Mouse (Mus musculus) thymus, postnatal 10 days (tissue): ENCODE measurements around the gene Ugt2a3.
"Not testable (repeated sequence)": the region's sequence is repeated elsewhere in the genome, so short reads cannot be mapped to it uniquely, and the experiment has no call there.

Experiments
- DNase-seq, 2 experiments: peaks; one replicate each; pipeline ENCODE4 v3.0.0; 2021; ENCODE audit warnings: low spot score in 2 of 2

Gene Ugt2a3

GRCm38 (mm10) chr5:87336961-87337697 lies at the start of gene Ugt2a3:
Gene Ugt2a3, minus strand, starts transcription at chr5:87337195.
- no peak for DNase-seq

GRCm38 (mm10) chr5:87380234-87380633 lies 43.2 kb upstream of the Ugt2a3 start:
- DNase-seq: no peak

- DNase-seq: no peak
These were observed 42.8 kb upstream of the Ugt2a3 start for GRCm38 (mm10) chr5:87379825-87380224.

GRCm38 (mm10) chr5:87375874-87376383 lies 38.9 kb upstream of the Ugt2a3 start:
- DNase-seq: no peak

GRCm38 (mm10) chr5:87373502-87373863 lies 36.5 kb upstream of the Ugt2a3 start:
- DNase-seq: no peak

- DNase-seq: not testable (repeated sequence)
These were observed 36.0 kb upstream of the Ugt2a3 start for GRCm38 (mm10) chr5:87372788-87373501.

GRCm38 (mm10) chr5:87350350-87350749 lies 13.4 kb upstream of the Ugt2a3 start:
- no peak for DNase-seq

- not testable (repeated sequence) for DNase-seq
These were observed 12.2 kb upstream of the Ugt2a3 start for GRCm38 (mm10) chr5:87349150-87349549.

- DNase-seq: not testable (repeated sequence)
These were observed 10.6 kb upstream of the Ugt2a3 start for GRCm38 (mm10) chr5:87347479-87348078.

- no peak for DNase-seq
These were observed 3.5 kb upstream of the Ugt2a3 start for GRCm38 (mm10) chr5:87340461-87340860.

- DNase-seq: no peak
These were observed 1.8 kb downstream of the Ugt2a3 start for GRCm38 (mm10) chr5:87335199-87335598.

GRCm38 (mm10) chr5:87333584-87333983 lies 3.4 kb downstream of the Ugt2a3 start:
- DNase-seq: no peak

GRCm38 (mm10) chr5:87311392-87311791 lies 25.6 kb downstream of the Ugt2a3 start:
- DNase-seq: no peak

GRCm38 (mm10) chr5:87286180-87286579 lies 50.8 kb downstream of the Ugt2a3 start:
- not testable (repeated sequence) for DNase-seq

- DNase-seq: not testable (repeated sequence)
These were observed 61.0 kb downstream of the Ugt2a3 start for GRCm38 (mm10) chr5:87275986-87276385.

- DNase-seq: no peak
These were observed 61.4 kb downstream of the Ugt2a3 start for GRCm38 (mm10) chr5:87275581-87275980.
